Mouse (Mus musculus) liver, embryonic 13.5 days (tissue): ENCODE measurements around the gene Samd10. TPM values are rescaled to one million over a fixed set of nuclear protein-coding genes. Genes with fewer than 3 reads are reported as not detected.

Experiments used
- ATAC-seq: fragments of 200-750 bp; cut with Nextera tagmentation; 2 replicates; pipeline ENCODE4 v1.8.0; 2017; ENCODE audit warnings: low read depth, mild to moderate bottlenecking, moderate number of reproducible peaks, moderate library complexity
- DNase-seq: peaks from one replicate; pipeline ENCODE4 v3.0.0; 2022
- H3K27ac ChIP-seq: fragments of 300-500 bp; sonication (generic); 2 replicates; pipeline ENCODE4 v1.5.1; 2015; ENCODE audit warnings: moderate library complexity, mild to moderate bottlenecking, inconsistent platforms
- H3K27me3 ChIP-seq: fragments of 300-500 bp; sonication (generic); 2 replicates; pipeline ENCODE4 v1.6.1; 2015; ENCODE audit warnings: mild to moderate bottlenecking, inconsistent platforms
- H3K36me3 ChIP-seq: fragments of 300-500 bp; sonication (generic); 2 replicates; pipeline ENCODE4 v1.6.1; 2015; ENCODE audit warnings: mild to moderate bottlenecking, inconsistent platforms
- H3K4me1 ChIP-seq: fragments of 300-500 bp; sonication (generic); replicated peaks from 2 replicates; pipeline ENCODE4 v1.6.1; 2015; ENCODE audit warnings: inconsistent platforms
- H3K4me2 ChIP-seq: fragments of 300-500 bp; sonication (generic); 2 replicates; pipeline ENCODE4 v1.6.1; 2015; ENCODE audit warnings: inconsistent platforms, mild to moderate bottlenecking, moderate library complexity
- H3K4me3 ChIP-seq: fragments of 300-500 bp; sonication (generic); replicated peaks from 2 replicates; pipeline ENCODE4 v1.5.1; 2015; ENCODE audit warnings: mild to moderate bottlenecking, inconsistent platforms
- H3K9ac ChIP-seq: fragments of 300-500 bp; sonication (generic); 2 replicates; pipeline ENCODE4 v1.6.1; 2015; ENCODE audit warnings: mild to moderate bottlenecking, inconsistent platforms
- H3K9me3 ChIP-seq: fragments of 300-500 bp; sonication (generic); replicated peaks from 2 replicates; pipeline ENCODE4 v1.6.1; 2016; ENCODE audit warnings: inconsistent platforms
- WGBS: fragments of 180-500 bp; shearing (Covaris S2); methylation state at CpG from one replicate; pipeline ENCODE4 v1.1.7; 2015; ENCODE audit not compliant: insufficient replicate concordance; 5-methylcytosine and 5-hydroxymethylcytosine counted together
- polyA plus RNA-seq: library from polyadenylated mRNA; unstranded; fragments of >200 nt; fragmentation: Nextera tagmentation; extraction: Ambion mirVana; gene quantifications from 2 replicates; pipeline ENCODE4 v1.2.1, GENCODE M21; 2015

The Samd10 gene
- polyA plus RNA-seq, 1 experiment from 2014 or later: 2.4 TPM

- no peak for DNase-seq
- H3K9me3 ChIP-seq: no peaks in the 10 kb centered on the region
- H3K4me2 ChIP-seq: no peak overlapping the region
- peaks cover 24% of the 10 kb centered on the region for H3K36me3 ChIP-seq
- H3K27ac ChIP-seq: no peak overlapping the region
- peaks cover 91% of the 10 kb centered on the region for H3K4me1 ChIP-seq
- H3K4me3 ChIP-seq: no peak overlapping the region
- 88% methylated on average over 15 of the region's 15 CpGs for WGBS
- ATAC-seq: no peak
- H3K9ac ChIP-seq: no peak overlapping the region
- no peaks in the 10 kb centered on the region for H3K27me3 ChIP-seq
Measured at GRCm38 (mm10) chr2:181572921-181573920, 25.8 kb downstream of the Samd10 start.

GRCm38 (mm10) chr2:181571941-181572670 lies 26.9 kb downstream of the Samd10 start:
- ATAC-seq (no peak), DNase-seq (no peak)
- Histone ChIP-seq H3K27me3 (no peaks in the 10 kb centered on the region), H3K27ac (0 out of 2 replicates have a peak overlapping the region, but pooled peaks have one; percentile 10), H3K4me1 (peaks cover 85% of the 10 kb centered on the region), H3K9ac (no peak overlapping the region), H3K9me3 (no peaks in the 10 kb centered on the region), H3K4me3 (no peak overlapping the region), H3K36me3 (peaks cover 24% of the 10 kb centered on the region), H3K4me2 (no peak overlapping the region)
- 86% methylated on average over 11 of the region's 11 CpGs for WGBS

GRCm38 (mm10) chr2:181570921-181571595 lies 28.0 kb downstream of the Samd10 start:
- H3K9ac ChIP-seq: 0 out of 2 replicates have a peak overlapping the region, but pooled peaks have one; percentile 17
- DNase-seq: no peak

GRCm38 (mm10) chr2:181570375-181570774 lies 28.6 kb downstream of the Samd10 start:
- no peak overlapping the region for H3K4me2 ChIP-seq
- no peak overlapping the region for H3K27ac ChIP-seq
- no peaks in the 10 kb centered on the region for H3K27me3 ChIP-seq
- H3K9me3 ChIP-seq: no peaks in the 10 kb centered on the region
- H3K4me1 ChIP-seq: peaks cover 69% of the 10 kb centered on the region
- no peak for DNase-seq
- no peak overlapping the region for H3K9ac ChIP-seq
- no peak for ATAC-seq
- no peak overlapping the region for H3K4me3 ChIP-seq
- H3K36me3 ChIP-seq: peaks cover 24% of the 10 kb centered on the region
- WGBS: 79% methylated on average over 8 of the region's 8 CpGs

More at GRCm38 (mm10) chr2:181570921-181571595, 28.0 kb downstream of the Samd10 start:
- ATAC-seq: no peak
- Histone ChIP-seq H3K27me3 (no peaks in the 10 kb centered on the region), H3K36me3 (peaks cover 24% of the 10 kb centered on the region), H3K27ac (peak overlapping the region; percentile 10; the same call in 1 of the 2 replicates), H3K9me3 (no peaks in the 10 kb centered on the region), H3K4me3 (no peak overlapping the region), H3K4me1 (peaks cover 74% of the 10 kb centered on the region), H3K4me2 (0 out of 2 replicates have a peak overlapping the region, but pooled peaks have one; percentile 30)
- 72% methylated on average over 6 of the region's 6 CpGs for WGBS

- WGBS: 93% methylated on average over 10 of the region's 10 CpGs
- H3K9ac ChIP-seq: no peak overlapping the region
- H3K4me2 ChIP-seq: no peak overlapping the region
- no peak overlapping the region for H3K27ac ChIP-seq
- H3K9me3 ChIP-seq: no peaks in the 10 kb centered on the region
- ATAC-seq: no peak
- no peaks in the 10 kb centered on the region for H3K27me3 ChIP-seq
- no peak for DNase-seq
- peaks cover 64% of the 10 kb centered on the region for H3K4me1 ChIP-seq
- peaks cover 23% of the 10 kb centered on the region for H3K36me3 ChIP-seq
- no peak overlapping the region for H3K4me3 ChIP-seq
Measured at GRCm38 (mm10) chr2:181569856-181570255, 29.2 kb downstream of the Samd10 start.

GRCm38 (mm10) chr2:181568272-181569008 lies 30.6 kb downstream of the Samd10 start:
- Histone ChIP-seq H3K36me3 (peaks cover 15% of the 10 kb centered on the region), H3K4me2 (peak overlapping the region; percentile 46), H3K4me3 (no peak overlapping the region), H3K27ac (peak overlapping the region; percentile 78), H3K9ac (peak overlapping the region; percentile 47), H3K27me3 (no peaks in the 10 kb centered on the region), H3K9me3 (no peaks in the 10 kb centered on the region), H3K4me1 (peaks cover 50% of the 10 kb centered on the region)
- ATAC-seq: peak; percentile 83
- WGBS: 23% methylated on average over 7 of the region's 7 CpGs
- DNase-seq: peak; percentile 55

- H3K27ac ChIP-seq: no peak overlapping the region
- ATAC-seq (no peak), DNase-seq (no peak)
- 75% methylated on average over 3 of the region's 3 CpGs for WGBS
- no peak overlapping the region for H3K9ac ChIP-seq
- H3K4me1 ChIP-seq: peaks cover 44% of the 10 kb centered on the region
- no peaks in the 10 kb centered on the region for H3K9me3 ChIP-seq
- no peak overlapping the region for H3K4me2 ChIP-seq
- no peaks in the 10 kb centered on the region for H3K27me3 ChIP-seq
- peaks cover 7% of the 10 kb centered on the region for H3K36me3 ChIP-seq
- no peak overlapping the region for H3K4me3 ChIP-seq
Measured at GRCm38 (mm10) chr2:181567338-181567737, 31.7 kb downstream of the Samd10 start.

GRCm38 (mm10) chr2:181553772-181554171 lies 45.2 kb downstream of the Samd10 start:
- Histone ChIP-seq H3K27me3 (no peaks in the 10 kb centered on the region), H3K9me3 (no peaks in the 10 kb centered on the region), H3K4me3 (no peak overlapping the region), H3K9ac (no peak overlapping the region), H3K4me2 (no peak overlapping the region), H3K36me3 (peaks cover 44% of the 10 kb centered on the region), H3K4me1 (peaks cover 13% of the 10 kb centered on the region), H3K27ac (no peak overlapping the region)
- DNase-seq: no peak
- no peak for ATAC-seq

GRCm38 (mm10) chr2:181550233-181550632 lies 48.8 kb downstream of the Samd10 start:
- ATAC-seq (no peak), DNase-seq (no peak)
- Histone ChIP-seq H3K27me3 (no peaks in the 10 kb centered on the region), H3K36me3 (peaks cover 68% of the 10 kb centered on the region), H3K9ac (no peak overlapping the region), H3K4me2 (no peak overlapping the region), H3K4me1 (peaks cover 40% of the 10 kb centered on the region), H3K4me3 (no peak overlapping the region), H3K27ac (no peak overlapping the region), H3K9me3 (no peaks in the 10 kb centered on the region)
- 80% methylated on average over 2 of the region's 2 CpGs for WGBS

GRCm38 (mm10) chr2:181548682-181549081 lies 50.3 kb downstream of the Samd10 start:
- H3K4me2 ChIP-seq: no peak overlapping the region
- no peak overlapping the region for H3K9ac ChIP-seq
- no peak overlapping the region for H3K4me3 ChIP-seq
- H3K9me3 ChIP-seq: no peaks in the 10 kb centered on the region
- no peaks in the 10 kb centered on the region for H3K27me3 ChIP-seq
- H3K36me3 ChIP-seq: peaks cover 68% of the 10 kb centered on the region
- DNase-seq (no peak), ATAC-seq (no peak)
- WGBS: 80% methylated on average over 5 of the region's 5 CpGs
- no peak overlapping the region for H3K27ac ChIP-seq
- H3K4me1 ChIP-seq: peaks cover 45% of the 10 kb centered on the region
